Mouse (Mus musculus) lung, postnatal 0 days (tissue): Measurements from ENCODE around the gene Naa11.

Source experiments
- CTCF ChIP-seq: IDR thresholded peaks from 2 replicates; pipeline ENCODE4 v1.5.1; 2016; ENCODE audit warnings: antibody characterized with exemption, mild to moderate bottlenecking
- EP300 ChIP-seq: IDR thresholded peaks from 2 replicates; pipeline ENCODE4 v1.6.1; 2016; ENCODE audit warnings: antibody characterized with exemption, mild to moderate bottlenecking, control low read depth

- TF ChIP-seq CTCF, result no peak
- TF ChIP-seq EP300, result no peak
Measured at GRCm38 (mm10) chr5:97415837-97416236, 23.7 kb upstream of the Naa11 start.
